Mouse (Mus musculus): Measurements from ENCODE around the gene Slc25a27. TPM values are rescaled to one million over a fixed set of nuclear protein-coding genes. Genes with fewer than 3 reads are reported as not detected.

Slc25a27 gene
- total RNA-seq, 2 experiments from 2014 or later, result 4.7 to 5.3 TPM

Other genes starting within 250 kb of the Slc25a27 start
- not detected for gene Mep1a, start 164.4 kb downstream of the Slc25a27 start, total RNA-seq (2021)
- gene Ankrd66, start 123.6 kb downstream of the Slc25a27 start, total RNA-seq (2021), result not detected
- 10 to 100 TPM in 1 of 2 experiments, 1 to 10 TPM in 1; 9.9 to 13.5 TPM for gene Pla2g7, start 99.1 kb downstream of the Slc25a27 start, total RNA-seq (2021)
- gene Tdrd6, start 36.9 kb downstream of the Slc25a27 start, total RNA-seq (2021), result not detected
- gene Cyp39a1, start 211 bp upstream of the Slc25a27 start, total RNA-seq (2021), result 1 to 10 TPM; 2.3 to 2.9 TPM
- 10 to 100 TPM; 39.1 to 48.2 TPM for gene Rcan2, start 134.1 kb upstream of the Slc25a27 start, total RNA-seq (2021)

All from gastrocnemius, postnatal 25 days (tissue).